ENCODE assay signal across 8 mouse cellular contexts in the genomic region with DNA sequence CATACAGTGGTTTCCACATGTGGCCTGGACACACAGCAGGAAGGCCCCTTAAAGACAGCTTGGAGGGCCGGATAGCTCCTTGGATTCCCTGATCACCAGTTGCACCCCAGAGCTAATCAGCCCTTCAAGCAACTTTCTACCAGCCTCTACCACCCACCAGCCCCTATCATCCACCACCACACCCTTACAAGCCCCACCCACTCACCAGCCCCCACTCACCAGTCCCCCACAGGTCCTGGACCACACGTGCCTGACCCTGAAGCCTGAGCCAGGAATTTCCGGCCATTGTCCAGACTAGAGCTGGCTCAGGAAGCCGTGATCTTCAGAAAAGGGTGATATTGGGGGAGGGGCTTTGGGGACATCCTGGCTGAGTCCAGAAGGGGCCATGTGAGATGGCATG. TPM values are rescaled to one million over a fixed set of nuclear protein-coding genes. Genes with fewer than 3 reads are reported as not detected.
DNase-seq lines count a peak whose midpoint lies in the region; ATAC-seq and TF ChIP-seq lines count a peak whose summit lies in the region.
"Had no signal": no experiment of that assay in that cellular context is flagged by ENCODE, and none has a peak within 500 bp of the region (broad histone marks: within the 10 kb centered on the region; RNA-seq: fewer than 3 reads in every experiment).

No protein-coding gene starts in this region.

- H3K9me3 ChIP-seq in G1E (replicated peaks), result no peaks in the 10 kb centered on the region
- H3K9me3 ChIP-seq in liver, embryonic 12.5 days (replicated peaks), result no peaks in the 10 kb centered on the region

- peak; percentile 73 for DNase-seq in G1E (ENCODE audit: low spot score)
- DNase-seq in R1 (ENCODE audit: low read depth, low spot score), result peak; percentile 62
- peak; percentile 70 for DNase-seq in heart, postnatal 25 days (ENCODE audit: low spot score)
- DNase-seq in cerebellum, postnatal 10 days, result no peak
- DNase-seq in left cerebral cortex, postnatal 4 days, result no peak
- DNase-seq in left cerebral cortex, postnatal 14 days (ENCODE audit: low spot score in 2 of 2), result no peak

- peak overlapping the region; percentile 87 for H3K27ac ChIP-seq in liver, embryonic 12.5 days

- intact Hi-C loops in heart, postnatal 25 days (cut with DNase I), result no loop called here
- intact Hi-C loops in left cerebral cortex, postnatal 4 days (cut with DNase I), result no loop called here
- intact Hi-C loops in left cerebral cortex, postnatal 14 days (cut with DNase I), result no loop called here

- no peak for TF ChIP-seq CTCF in G1E (IDR thresholded peaks at IDR 0.05; ENCODE audit: low read depth, low read length)

- H3K27me3 ChIP-seq in G1E (ENCODE audit: insufficient read depth, low read length), result peaks cover 4% of the 10 kb centered on the region; the same call in 1 of the 2 replicates
- H3K27me3 ChIP-seq in liver, embryonic 12.5 days (replicated peaks), result no peaks in the 10 kb centered on the region

- 16% methylated on average over 4 of the region's 4 CpGs for WGBS in liver, embryonic 12.5 days (ENCODE audit: insufficient replicate concordance)

- peaks cover 13% of the 10 kb centered on the region for H3K36me3 ChIP-seq in G1E (replicated peaks)
- H3K36me3 ChIP-seq in liver, embryonic 12.5 days, result no peaks in the 10 kb centered on the region

- no peak for ATAC-seq in G1E (ENCODE audit: extremely low read depth, insufficient number of reproducible peaks, low FRiP score, poor library complexity, severe bottlenecking)
- ATAC-seq in liver, embryonic 12.5 days, result peak; percentile 77

- peak overlapping the region; percentile 66 for H3K9ac ChIP-seq in liver, embryonic 12.5 days

- H3K4me1 ChIP-seq in G1E (ENCODE audit: insufficient read depth, low read depth, low read length), result peaks cover 90% of the 10 kb centered on the region
- peaks cover 94% of the 10 kb centered on the region for H3K4me1 ChIP-seq in liver, embryonic 12.5 days

- peak overlapping the region; percentile 64 for H3K4me3 ChIP-seq in G1E (ENCODE audit: low read depth, low read length)
- H3K4me3 ChIP-seq in liver, embryonic 12.5 days, result peak overlapping the region; percentile 47

- H3K4me2 ChIP-seq in liver, embryonic 12.5 days, result peak overlapping the region; percentile 65

RNA-seq across cellular contexts. Expression of gene Egfl7, which starts 3.9 kb away (rescaled TPM):
- total RNA-seq in G1E (2014; fragmentation: Nextera tagmentation) (29.6 and 31.9 TPM in 2 replicates), G1E (2017) (160 and 228 TPM in 2 replicates)
- polyA plus RNA-seq in G1E (2012), result 131 and 136 TPM in 2 replicates
- total RNA-seq in heart, postnatal 25 days (2021), result 100 to 1,000 TPM; 149 to 179 TPM
- 106 and 120 TPM in 2 replicates for polyA plus RNA-seq in liver, embryonic 12.5 days (2016; fragmentation: Nextera tagmentation; extraction: Ambion mirVana)
- 10 to 100 TPM; 73.0 to 78.3 TPM for total RNA-seq in left cerebral cortex, postnatal 4 days (2021)
- 10 to 100 TPM; 68.5 to 78.9 TPM for total RNA-seq in left cerebral cortex, postnatal 14 days (2021)

RNA-seq across cellular contexts. Expression of gene Gm20532, which starts 10.6 kb away (rescaled TPM):
- total RNA-seq in G1E (2014; fragmentation: Nextera tagmentation) (not detected in 2 replicates), G1E (2017) (not detected in 2 replicates)
- not detected in 2 replicates for polyA plus RNA-seq in G1E (2012)
- not detected for total RNA-seq in heart, postnatal 25 days (2021)
- polyA plus RNA-seq in liver, embryonic 12.5 days (2016; fragmentation: Nextera tagmentation; extraction: Ambion mirVana), result not detected in 2 replicates
- not detected for total RNA-seq in left cerebral cortex, postnatal 4 days (2021)
- total RNA-seq in left cerebral cortex, postnatal 14 days (2021), result not detected
- total RNA-seq: left cerebral cortex, postnatal 36 days had no signal

RNA-seq across cellular contexts. Expression of gene Agpat2, which starts 28.4 kb away (rescaled TPM):
- total RNA-seq in G1E (2014; fragmentation: Nextera tagmentation) (4.7 and 6.9 TPM in 2 replicates), G1E (2017) (4.6 and 7.4 TPM in 2 replicates)
- polyA plus RNA-seq in G1E (2012), result 6.0 and 6.1 TPM in 2 replicates
- 10 to 100 TPM; 49.7 to 51.6 TPM for total RNA-seq in heart, postnatal 25 days (2021)
- 26.7 and 28.7 TPM in 2 replicates for polyA plus RNA-seq in liver, embryonic 12.5 days (2016; fragmentation: Nextera tagmentation; extraction: Ambion mirVana)
- 1 to 10 TPM; 2.8 to 3.9 TPM for total RNA-seq in left cerebral cortex, postnatal 4 days (2021)
- 1 to 10 TPM in 1 of 2 experiments, under 1 TPM in 1; 0.72 to 1.3 TPM for total RNA-seq in left cerebral cortex, postnatal 14 days (2021)

RNA-seq across cellular contexts. Expression of gene Fam69b, which starts 52.4 kb away (rescaled TPM):
- total RNA-seq in G1E (2014; fragmentation: Nextera tagmentation) (not detected in 2 replicates), G1E (2017) (0.22 TPM in 1 of 2 replicates, not detected in the other)
- not detected in 2 replicates for polyA plus RNA-seq in G1E (2012)
- 10 to 100 TPM; 26.9 to 28.9 TPM for total RNA-seq in heart, postnatal 25 days (2021)
- polyA plus RNA-seq in liver, embryonic 12.5 days (2016; fragmentation: Nextera tagmentation; extraction: Ambion mirVana), result 4.6 and 5.5 TPM in 2 replicates
- 10 to 100 TPM; 81.8 to 85.1 TPM for total RNA-seq in left cerebral cortex, postnatal 4 days (2021)
- total RNA-seq in left cerebral cortex, postnatal 14 days (2021), result 10 to 100 TPM; 80.3 TPM

RNA-seq across cellular contexts. Expression of gene Notch1, which starts 59.4 kb away (rescaled TPM):
- total RNA-seq in G1E (2014; fragmentation: Nextera tagmentation) (not detected in 2 replicates), G1E (2017) (0.06 and 0.71 TPM in 2 replicates)
- 0.02 and 0.06 TPM in 2 replicates for polyA plus RNA-seq in G1E (2012)
- total RNA-seq in heart, postnatal 25 days (2021), result 10 to 100 TPM; 27.5 to 32.3 TPM
- 4.1 and 4.4 TPM in 2 replicates for polyA plus RNA-seq in liver, embryonic 12.5 days (2016; fragmentation: Nextera tagmentation; extraction: Ambion mirVana)
- 10 to 100 TPM; 39.5 to 42.1 TPM for total RNA-seq in left cerebral cortex, postnatal 4 days (2021)
- total RNA-seq in left cerebral cortex, postnatal 14 days (2021), result 10 to 100 TPM; 23.6 to 27.5 TPM

Comparison
In these comparisons a context has a peak if more than half of its experiments do, and no peak if none do; other contexts are left out.
1. DNase-seq: peak in G1E (single experiment), R1 (single experiment) and heart, postnatal 25 days (single experiment); none in cerebellum, postnatal 10 days (0 of 2), left cerebral cortex, postnatal 4 days (single experiment) and left cerebral cortex, postnatal 14 days (0 of 2).
2. RNA of gene Agpat2, which starts 28.4 kb away (total RNA-seq): 49.7 to 51.6 TPM in heart, postnatal 25 days; 4.6 to 7.4 TPM in G1E, 2.8 to 3.9 TPM in left cerebral cortex, postnatal 4 days and 0.72 to 1.3 TPM in left cerebral cortex, postnatal 14 days; every median in the first group is over 4 times any median in the second.